Mouse (Mus musculus) natural killer cell, adult 2 months (primary cell): ENCODE measurements at regions not wholly inside any gene's neighbourhood (a gene's known extent, or its start where the extent isn't known, plus 50 kb on each side); places are given as distances from the start of the nearest gene placed in this dataset.

Source experiments
- DNase-seq, 2 experiments: peaks; one replicate each; pipeline ENCODE4 v3.0.0; 2022; ENCODE audit warnings: low spot score in 2 of 2

- no peak for DNase-seq
Observed at GRCm38 (mm10) chr3:133846301-133846700, 301.4 kb upstream of the Tet2 start.

DNA sequence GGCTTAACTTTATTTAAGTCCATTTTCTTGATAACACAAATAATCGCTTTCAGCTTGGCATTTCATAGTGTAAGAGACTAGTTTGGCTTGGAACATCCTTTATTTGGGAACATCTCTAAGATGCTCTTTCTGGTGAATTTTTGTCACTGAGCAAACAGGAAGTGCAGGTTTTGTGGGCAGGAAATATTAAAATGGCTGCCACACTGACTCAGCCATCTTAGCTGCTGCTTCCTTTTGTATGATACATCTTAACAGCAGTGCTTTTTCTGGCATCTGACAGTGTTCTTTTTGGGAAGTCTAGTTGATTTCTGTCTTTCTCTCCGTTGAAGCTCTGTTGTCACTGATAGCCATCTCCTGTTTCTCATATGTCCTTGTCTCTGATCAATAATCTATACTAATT lies 329.4 kb upstream of the Tet2 start:
- no peak for DNase-seq

GRCm38 (mm10) chr3:133876439-133877072 lies 331.6 kb upstream of the Tet2 start:
- no peak for DNase-seq

DNA sequence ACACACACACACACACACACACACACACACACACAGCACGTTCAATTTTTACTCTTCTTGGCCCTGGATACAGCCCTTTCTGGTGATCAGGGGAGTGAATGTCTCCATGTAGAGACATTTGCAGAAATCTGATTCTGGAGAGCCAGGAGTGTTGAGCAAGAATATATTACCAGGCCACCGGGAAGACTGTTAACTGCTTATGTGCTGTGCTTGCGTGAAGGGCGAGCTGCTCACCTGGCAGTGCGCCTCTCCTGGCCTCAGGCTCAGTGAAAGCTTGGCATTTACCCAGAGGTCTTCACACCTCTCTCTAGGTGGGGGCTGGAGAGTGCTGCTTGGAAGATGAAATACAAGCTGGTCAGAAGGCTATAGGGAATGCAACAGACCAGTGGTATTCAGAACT lies 332.4 kb upstream of the Tet2 start:
- DNase-seq, result no peak

GRCm38 (mm10) chr3:133880626-133881025 lies 335.7 kb upstream of the Tet2 start:
- DNase-seq, result no peak

- DNase-seq, result no peak
Observed at GRCm38 (mm10) chr3:133901931-133902330, 334.4 kb upstream of the Cxxc4 start.

- no peak for DNase-seq
Observed at GRCm38 (mm10) chr3:133922200-133922599, 314.1 kb upstream of the Cxxc4 start.

DNA sequence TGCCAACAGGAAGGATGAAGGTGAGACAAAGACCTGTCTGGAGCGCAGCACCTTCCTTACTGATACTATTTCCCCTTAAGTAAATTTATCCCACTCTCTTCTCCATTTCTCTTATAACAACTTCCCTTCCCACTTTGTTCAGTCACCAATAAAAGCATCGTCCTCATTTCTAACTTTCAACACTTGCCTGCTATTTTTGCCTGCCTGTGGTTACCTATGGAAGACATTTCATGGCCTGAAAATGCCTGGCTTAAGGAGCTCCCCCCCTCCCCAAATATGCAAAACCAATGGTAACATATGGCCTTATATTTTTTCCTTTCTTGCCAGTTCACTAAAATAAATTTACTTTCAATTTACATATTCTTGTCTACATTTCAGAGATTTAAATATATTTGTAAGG lies 271.0 kb upstream of the Cxxc4 start:
- DNase-seq, result no peak

GRCm38 (mm10) chr3:133968176-133968575 lies 268.1 kb upstream of the Cxxc4 start:
- no peak for DNase-seq

- DNase-seq, result no peak
Observed at GRCm38 (mm10) chr3:133972774-133973173, 263.5 kb upstream of the Cxxc4 start.

- no peak for DNase-seq
Observed at GRCm38 (mm10) chr3:133987681-133988080, 248.6 kb upstream of the Cxxc4 start.

- no peak for DNase-seq
Observed at GRCm38 (mm10) chr3:133993971-133994370, 242.3 kb upstream of the Cxxc4 start.

GRCm38 (mm10) chr3:133999965-134000364 lies 236.3 kb upstream of the Cxxc4 start:
- DNase-seq, result no peak

GRCm38 (mm10) chr3:134000595-134000994 lies 235.7 kb upstream of the Cxxc4 start:
- DNase-seq, result no peak

DNA sequence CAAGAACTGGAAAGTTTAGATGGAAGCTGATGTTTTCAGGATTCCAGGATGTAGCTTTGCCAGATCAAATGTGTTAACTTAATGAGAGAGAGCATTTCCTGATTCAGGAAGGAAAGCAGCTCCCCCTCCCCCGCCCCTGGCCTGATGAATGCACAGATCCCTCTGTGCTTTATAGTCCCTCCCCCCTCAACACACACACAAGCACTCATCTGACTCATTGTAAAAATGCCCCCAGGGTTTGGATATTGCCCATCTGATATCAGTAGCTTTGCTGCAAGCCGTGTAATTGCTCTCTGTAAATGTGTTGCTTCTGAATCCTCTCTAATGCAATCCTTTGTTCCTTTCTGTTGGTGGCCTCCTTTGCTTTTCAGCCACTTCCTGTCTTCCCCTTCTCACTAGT lies 221.5 kb upstream of the Cxxc4 start:
- no peak for DNase-seq

DNA sequence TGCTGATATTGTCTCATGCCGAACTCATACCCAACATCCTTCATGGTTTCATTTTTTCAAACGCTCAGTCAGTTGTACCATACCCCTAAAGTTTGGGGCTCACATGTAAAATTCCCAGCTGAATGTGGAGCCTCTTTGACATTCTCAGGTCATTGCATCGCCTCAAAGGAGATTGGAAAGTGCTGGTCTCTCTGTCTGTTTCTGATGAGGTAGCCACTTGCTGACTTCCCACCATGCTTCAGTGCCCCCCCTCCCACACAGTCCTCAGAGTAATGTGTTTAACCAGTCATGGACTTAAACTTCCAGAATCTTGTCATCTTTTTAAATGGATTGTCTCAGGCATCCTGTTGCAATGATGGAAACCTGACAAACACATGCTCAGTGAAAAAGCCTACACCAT lies 220.9 kb upstream of the Cxxc4 start:
- DNase-seq, result no peak

GRCm38 (mm10) chr3:134033862-134034261 lies 202.4 kb upstream of the Cxxc4 start:
- DNase-seq, result no peak

DNA sequence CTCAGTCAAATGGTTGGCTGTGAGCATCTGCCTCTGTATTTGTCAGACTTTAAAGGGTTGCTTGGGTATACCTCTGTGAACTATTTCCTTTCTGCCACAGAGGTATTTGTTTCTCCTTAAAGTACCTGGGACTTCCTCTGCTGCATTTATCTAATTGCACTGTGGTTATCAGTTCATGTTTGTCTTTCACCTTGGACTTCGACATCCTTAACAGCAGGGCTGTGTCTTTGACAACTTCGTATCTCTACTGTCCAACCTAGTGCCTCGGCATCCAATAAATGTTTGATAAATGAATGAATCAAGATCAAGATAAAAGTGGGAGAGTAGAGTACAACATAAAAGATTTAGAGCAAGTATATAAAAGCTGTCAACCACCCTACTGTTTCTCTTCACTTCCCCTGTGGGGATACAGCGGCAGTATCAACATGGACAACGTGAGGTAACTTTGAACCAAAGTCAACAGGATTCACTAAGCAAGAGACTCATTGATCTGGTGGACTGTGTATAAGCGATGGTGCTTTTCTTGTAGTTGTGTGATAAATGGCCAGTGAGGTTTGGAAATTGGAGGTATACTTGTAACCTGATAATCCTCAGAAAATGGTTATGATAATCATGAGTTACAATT lies 199.9 kb upstream of the Cxxc4 start:
- no peak for DNase-seq

DNA sequence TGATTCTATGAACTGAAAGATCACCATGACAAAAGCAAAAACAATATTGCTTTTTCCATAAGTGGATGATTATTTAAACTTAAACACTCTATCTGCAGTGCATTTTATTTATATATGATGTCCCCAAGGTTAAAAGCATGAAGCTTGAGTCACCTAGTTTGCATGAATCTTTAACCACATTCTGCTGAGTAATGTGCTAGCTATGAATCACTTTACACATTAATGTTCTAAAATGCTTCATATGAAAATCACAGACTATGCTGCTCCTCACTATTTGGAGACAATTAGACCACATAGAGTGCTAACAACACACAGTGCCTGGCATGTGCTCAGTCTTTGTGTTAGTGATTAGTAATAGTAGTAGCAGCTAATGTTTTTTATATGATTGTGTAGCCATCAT lies 185.6 kb upstream of the Cxxc4 start:
- DNase-seq, result no peak

DNA sequence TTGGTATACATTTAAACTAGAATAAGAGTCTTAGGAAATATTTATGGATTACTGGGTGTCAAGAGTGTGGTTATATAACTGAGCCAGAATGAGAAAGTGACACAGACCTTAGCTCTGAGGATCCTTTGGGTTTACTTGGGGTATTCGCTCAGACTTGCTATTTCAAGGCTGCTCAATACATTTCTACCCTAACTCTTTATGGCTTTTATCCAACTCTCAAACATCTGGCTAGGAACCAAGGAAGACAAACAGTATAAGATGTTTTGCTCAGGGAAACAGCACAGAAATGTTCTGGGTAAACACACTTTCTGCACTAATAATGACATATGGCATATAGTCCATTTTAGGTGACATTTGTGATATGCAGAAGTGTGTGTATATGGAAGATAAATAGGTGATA lies 153.8 kb upstream of the Cxxc4 start:
- no peak for DNase-seq

- DNase-seq, result no peak
Observed at GRCm38 (mm10) chr3:134099471-134100125, 136.7 kb upstream of the Cxxc4 start.

DNA sequence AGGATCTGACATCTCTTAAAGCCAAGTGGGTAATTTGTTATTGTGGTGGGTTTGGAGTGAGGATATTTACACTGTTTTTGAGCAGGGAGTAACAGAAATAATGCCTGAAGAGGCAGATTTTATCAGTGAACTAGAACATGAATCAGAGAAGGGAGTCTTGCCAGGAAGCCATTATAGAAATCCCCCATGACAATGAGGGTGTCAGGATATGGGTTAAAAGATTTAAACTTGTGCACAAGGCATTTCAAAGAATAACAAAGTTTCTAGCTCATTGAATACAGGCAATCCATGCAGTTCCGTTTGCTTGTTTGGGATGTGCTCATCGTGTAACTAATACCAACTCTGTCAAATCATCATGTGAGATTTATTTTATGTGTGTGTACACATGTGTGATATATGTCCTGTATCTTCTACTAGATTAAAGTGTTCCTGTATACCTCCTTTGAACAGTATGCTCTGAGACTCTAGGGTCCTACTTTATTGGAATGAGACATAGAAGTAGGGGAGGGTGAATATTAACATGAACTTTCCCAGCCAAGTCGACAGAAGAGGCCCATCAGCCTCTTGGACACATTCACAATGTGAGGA lies 134.0 kb upstream of the Cxxc4 start:
- DNase-seq, result no peak

DNA sequence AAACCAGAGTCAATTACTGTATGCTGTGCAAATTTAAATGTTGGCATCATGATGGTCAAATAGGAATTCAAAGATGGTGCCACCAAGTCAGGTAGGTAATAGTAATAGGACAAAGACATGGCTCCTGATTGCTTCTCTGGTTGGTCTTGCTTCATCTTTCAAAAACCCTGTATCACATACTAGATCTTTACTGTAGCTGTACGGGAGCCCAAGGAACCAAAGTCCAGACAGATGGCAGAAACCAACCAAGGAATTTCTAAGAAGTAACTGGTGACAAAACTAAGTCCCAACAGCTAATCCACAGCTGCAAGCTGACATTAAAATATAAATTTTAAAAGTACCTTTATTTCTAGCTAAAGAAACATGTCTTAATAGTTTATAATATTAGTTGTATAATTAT lies 131.7 kb upstream of the Cxxc4 start:
- no peak for DNase-seq
